Mouse (Mus musculus) monocyte, adult 5-6 weeks (primary cell): ENCODE measurements around the gene Dock4. TPM values are rescaled to one million over a fixed set of nuclear protein-coding genes. Genes with fewer than 3 reads are reported as not detected.
A peak's percentile ranks its signal among the peaks of the same experiment; 100 is the strongest.

Experiments used
- ATAC-seq: fragments of 153-309, 156-312 bp; replicated peaks from 2 replicates; pipeline ENCODE4 v1.8.0; 2017; ENCODE audit warnings: mild to moderate bottlenecking; ENCODE audit not compliant: low TSS enrichment, insufficient number of reproducible peaks, severe bottlenecking, poor library complexity, low FRiP score
- total RNA-seq: library from RNA; stranded (forward); fragments of 200-1000, 200-491, 200-594 nt; gene quantifications from 3 replicates; pipeline ENCODE4 v1.2.3, GENCODE M21; 2017

Gene Dock4
- 8.9 to 13.2 TPM (median 9.0 TPM) in 3 replicates for total RNA-seq

- peak; percentile 99 for ATAC-seq
These were observed at the start of gene Dock4, which contains the start of gene Zfp277 for GRCm38 (mm10) chr12:40445648-40446449. Gene Dock4, plus strand, starts transcription at chr12:40445952. Gene Zfp277, minus strand, starts transcription at chr12:40445902.

DNA sequence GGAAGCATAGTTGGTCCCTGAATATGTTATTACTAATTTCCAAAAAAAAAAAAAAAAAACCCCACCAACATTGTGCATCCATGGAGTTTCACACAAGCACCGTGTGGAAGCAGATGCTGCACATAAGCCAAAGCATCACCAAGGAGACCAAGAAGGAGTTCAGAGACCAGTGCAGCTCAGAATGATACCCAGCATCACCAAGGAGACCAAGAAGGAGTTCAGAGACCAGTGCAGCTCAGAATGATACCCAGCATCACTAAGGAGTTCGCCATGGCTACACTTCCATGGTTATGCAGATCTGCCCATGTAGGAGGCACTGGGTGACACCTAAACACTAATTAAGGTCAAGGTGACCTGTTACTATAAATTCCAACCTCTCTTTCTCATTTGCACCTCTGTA is 46.8 kb upstream of the Dock4 start:
- ATAC-seq = no peak

- no peak for ATAC-seq
These were observed 46.4 kb upstream of the Dock4 start for GRCm38 (mm10) chr12:40399386-40399785.

DNA sequence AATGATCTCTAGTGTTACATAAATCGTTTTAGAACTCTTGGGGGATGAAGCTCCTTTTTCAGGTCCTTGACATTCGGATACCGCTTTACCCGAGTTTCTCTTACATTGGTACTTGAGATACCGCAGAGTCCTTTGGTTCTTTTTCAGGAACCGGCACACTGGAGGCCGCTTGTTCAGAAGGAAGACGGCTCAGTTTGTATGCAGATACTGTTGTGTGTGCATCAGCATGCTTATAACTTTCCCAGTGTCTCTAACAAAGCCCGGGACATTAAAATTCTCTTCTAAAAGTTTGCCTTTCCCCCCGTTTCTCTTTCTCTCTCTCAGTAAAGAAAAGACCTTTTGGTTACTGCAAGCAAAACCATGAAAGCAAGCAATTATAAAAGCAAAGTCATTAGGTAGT is 45.9 kb upstream of the Dock4 start:
- no peak for ATAC-seq

- ATAC-seq = no peak
These were observed 31.0 kb upstream of the Dock4 start for GRCm38 (mm10) chr12:40414682-40415311.

GRCm38 (mm10) chr12:40415312-40415925 is 30.3 kb upstream of the Dock4 start:
- ATAC-seq = no peak

- ATAC-seq = no peak
These were observed 28.5 kb upstream of the Dock4 start for GRCm38 (mm10) chr12:40417257-40417656.

DNA sequence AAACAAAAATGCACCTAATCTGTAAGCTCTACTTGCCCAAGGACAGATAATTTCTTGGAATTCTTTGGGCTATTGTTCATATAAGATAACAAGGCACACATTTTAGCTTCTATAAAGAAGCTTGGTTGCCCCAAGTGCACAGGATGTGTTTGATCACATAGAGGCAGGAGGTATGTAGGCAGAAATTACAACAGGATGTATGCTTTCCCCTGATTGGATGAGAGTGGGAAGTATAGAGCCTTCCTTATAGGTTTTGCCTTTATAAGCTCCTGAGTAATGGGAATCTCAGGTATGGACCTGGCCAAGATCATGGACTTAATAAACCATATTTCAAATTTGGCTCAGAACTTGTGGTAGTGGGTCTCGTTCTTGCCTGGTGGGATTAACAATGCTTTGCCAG is 20.8 kb upstream of the Dock4 start:
- no peak for ATAC-seq

GRCm38 (mm10) chr12:40427606-40428005 is 18.1 kb upstream of the Dock4 start:
- ATAC-seq = peak; percentile 83

GRCm38 (mm10) chr12:40429976-40430375 is 15.8 kb upstream of the Dock4 start:
- no peak for ATAC-seq

GRCm38 (mm10) chr12:40431075-40431474 is 14.7 kb upstream of the Dock4 start:
- no peak for ATAC-seq

DNA sequence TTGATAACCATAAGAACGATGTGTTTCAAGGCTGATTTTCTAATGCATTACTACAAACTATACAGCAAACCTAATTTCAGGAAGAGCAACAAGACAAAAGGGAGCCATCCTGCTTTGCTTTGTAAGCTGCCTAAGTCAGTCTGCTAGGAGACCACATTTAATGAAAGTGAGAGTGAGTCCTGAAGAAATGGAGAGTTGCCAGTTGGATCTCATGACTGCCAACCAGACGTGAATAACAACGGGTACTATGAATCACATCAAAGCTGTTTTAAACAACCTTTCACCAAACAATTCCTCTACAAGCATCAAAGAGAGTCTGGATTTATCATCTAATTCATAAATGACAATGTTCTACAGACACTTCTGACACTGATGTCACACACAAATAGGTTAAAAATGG is 11.7 kb upstream of the Dock4 start:
- no peak for ATAC-seq

DNA sequence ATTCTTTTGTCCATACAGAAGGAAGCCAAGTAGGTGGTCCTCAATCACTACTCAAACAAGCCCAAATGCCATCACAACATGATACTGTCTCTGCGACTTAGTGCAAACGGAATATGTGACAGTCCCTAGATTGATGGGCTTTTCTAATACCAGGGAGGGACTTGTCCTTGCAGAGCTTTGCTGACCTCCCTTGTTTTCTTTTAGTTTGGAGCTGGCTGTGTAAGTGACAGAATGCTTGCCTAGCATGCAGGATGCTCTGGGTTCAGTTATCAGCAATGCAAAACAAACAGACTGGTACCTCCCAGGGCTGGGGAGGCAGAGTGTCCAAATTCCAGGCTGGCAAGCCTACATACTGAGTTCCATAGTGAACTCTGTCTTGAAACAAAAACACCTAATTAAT is 7.7 kb upstream of the Dock4 start:
- no peak for ATAC-seq

- ATAC-seq = no peak; the same call in 1 of the 2 replicates
These were observed 546 bp upstream of the Dock4 start for GRCm38 (mm10) chr12:40445206-40445605.

GRCm38 (mm10) chr12:40446450-40447381 is 964 bp downstream of the Dock4 start:
- no peak for ATAC-seq

DNA sequence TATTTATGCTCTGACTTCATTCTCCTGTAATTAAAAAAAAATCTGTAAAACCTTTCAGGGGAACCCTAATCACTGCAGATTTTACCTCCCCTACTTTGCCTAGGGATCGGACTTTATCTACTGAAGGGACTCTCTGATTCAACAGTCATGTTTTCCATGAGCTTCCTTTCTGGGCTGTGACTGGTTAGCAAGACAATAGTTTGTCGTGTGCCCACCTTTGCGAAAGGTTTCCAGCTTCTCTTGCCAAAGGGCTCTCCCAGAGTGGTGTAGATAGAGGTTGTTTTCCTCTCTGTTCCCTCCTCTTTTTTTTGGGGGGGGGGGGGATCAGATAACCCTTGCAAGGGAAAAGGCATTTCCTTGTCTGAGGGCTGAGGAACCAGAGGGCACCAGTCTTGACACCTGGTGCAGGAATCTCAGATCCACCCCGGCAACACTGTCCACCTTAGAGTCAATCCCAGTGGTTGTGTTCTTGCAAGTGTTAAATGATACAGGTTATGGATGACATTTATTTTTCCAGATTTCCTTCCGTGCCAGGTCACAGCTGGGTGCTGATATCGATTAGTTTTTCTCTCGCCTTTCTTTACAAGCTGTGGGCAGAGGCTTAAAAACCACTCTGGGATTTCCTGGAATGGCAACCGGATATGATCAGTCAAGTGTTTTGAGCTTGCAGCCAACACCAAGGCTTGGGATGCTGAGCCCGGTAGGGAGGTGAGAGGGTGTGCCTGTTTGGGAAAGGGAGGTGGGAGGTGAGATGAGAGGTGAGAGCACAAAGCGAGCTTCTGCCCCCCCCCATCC is 2.0 kb downstream of the Dock4 start:
- ATAC-seq = no peak

GRCm38 (mm10) chr12:40449119-40449795 is 3.5 kb downstream of the Dock4 start:
- ATAC-seq = no peak
